Mouse (Mus musculus): Measurements from ENCODE around the gene Irf1. TPM values are rescaled to one million over a fixed set of nuclear protein-coding genes. Genes with fewer than 3 reads are reported as not detected.
A peak's percentile ranks its signal among the peaks of the same experiment; 100 is the strongest.

Irf1 gene
- polyA plus RNA-seq, 1 experiment from 2014 or later, result 17.7 TPM

GRCm38 (mm10) chr11:53805786-53806185, 36.0 kb downstream of the Irf1 start:
- 46% methylated on average over 9 of the region's 9 CpGs for WGBS (ENCODE audit: insufficient replicate concordance)
- Histone ChIP-seq H3K9me3 (replicated peaks; ENCODE audit: control insufficient read depth, low read length) (no peaks in the 10 kb centered on the region), H3K4me3 (ENCODE audit: low read depth, low read length) (no peak overlapping the region), H3K36me3 (ENCODE audit: control insufficient read depth, insufficient read depth) (no peaks in the 10 kb centered on the region), H3K9ac (ENCODE audit: low read depth, low read length) (no peak overlapping the region), H3K4me2 (ENCODE audit: low read depth, low read length) (no peak overlapping the region), H3K27ac (ENCODE audit: low read length) (peak overlapping the region; percentile 14; the same call in 1 of the 2 replicates), H3K4me1 (ENCODE audit: control insufficient read depth, low read depth, low read length) (peaks cover 4% of the 10 kb centered on the region; the same call in 1 of the 2 replicates), H3K27me3 (ENCODE audit: control insufficient read depth, insufficient read depth, low read depth, low read length) (no peaks in the 10 kb centered on the region)
- ATAC-seq (ENCODE audit: low read depth), result peak; percentile 53; the same call in 1 of the 2 replicates

- 37% methylated on average over 5 of the region's 5 CpGs for WGBS (ENCODE audit: insufficient replicate concordance)
- ATAC-seq (ENCODE audit: low read depth), result no peak
Measured at GRCm38 (mm10) chr11:53809354-53809753, 39.5 kb downstream of the Irf1 start.

GRCm38 (mm10) chr11:53810156-53810555, 40.3 kb downstream of the Irf1 start:
- no peaks in the 10 kb centered on the region for H3K9me3 ChIP-seq (replicated peaks; ENCODE audit: control insufficient read depth, low read length)
- no peak overlapping the region for H3K9ac ChIP-seq (ENCODE audit: low read depth, low read length)
- no peak overlapping the region for H3K4me2 ChIP-seq (ENCODE audit: low read depth, low read length)
- ATAC-seq (ENCODE audit: low read depth), result no peak
- no peak overlapping the region for H3K4me3 ChIP-seq (ENCODE audit: low read depth, low read length)
- 31% methylated on average over 5 of the region's 5 CpGs for WGBS (ENCODE audit: insufficient replicate concordance)
- no peaks in the 10 kb centered on the region for H3K27me3 ChIP-seq (ENCODE audit: control insufficient read depth, insufficient read depth, low read depth, low read length)
- no peaks in the 10 kb centered on the region for H3K36me3 ChIP-seq (ENCODE audit: control insufficient read depth, insufficient read depth)
- H3K27ac ChIP-seq (ENCODE audit: low read length), result no peak overlapping the region
- H3K4me1 ChIP-seq (ENCODE audit: control insufficient read depth, low read depth, low read length), result peaks cover 4% of the 10 kb centered on the region; the same call in 1 of the 2 replicates

More at GRCm38 (mm10) chr11:53809354-53809753, 39.5 kb downstream of the Irf1 start:
- Histone ChIP-seq H3K4me3 (ENCODE audit: low read depth, low read length) (no peak overlapping the region), H3K4me2 (ENCODE audit: low read depth, low read length) (no peak overlapping the region), H3K4me1 (ENCODE audit: control insufficient read depth, low read depth, low read length) (peaks cover 4% of the 10 kb centered on the region; the same call in 1 of the 2 replicates), H3K27ac (ENCODE audit: low read length) (no peak overlapping the region), H3K36me3 (ENCODE audit: control insufficient read depth, insufficient read depth) (no peaks in the 10 kb centered on the region), H3K9me3 (replicated peaks; ENCODE audit: control insufficient read depth, low read length) (no peaks in the 10 kb centered on the region), H3K27me3 (ENCODE audit: control insufficient read depth, insufficient read depth, low read depth, low read length) (no peaks in the 10 kb centered on the region), H3K9ac (ENCODE audit: low read depth, low read length) (no peak overlapping the region)

DNA sequence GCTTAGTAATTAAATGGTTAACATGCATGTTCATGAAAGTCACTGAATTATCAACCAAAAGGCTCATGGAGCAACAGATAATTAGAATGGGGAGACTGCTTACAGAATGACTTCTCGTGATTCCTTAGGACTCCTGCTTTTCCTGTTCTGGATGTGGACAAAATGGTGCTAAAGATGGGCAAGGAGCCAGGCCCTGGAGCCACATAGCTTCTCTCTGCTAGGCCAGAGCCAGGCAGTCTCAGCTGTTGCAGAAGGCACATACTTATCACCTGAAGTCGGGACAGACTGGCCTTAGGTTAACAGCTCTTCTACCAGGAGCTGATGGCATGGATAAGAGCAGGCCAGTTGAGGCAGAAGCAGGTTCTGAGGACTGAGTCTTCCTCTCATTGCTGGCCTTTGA, 40.9 kb downstream of the Irf1 start:
- Histone ChIP-seq H3K4me1 (ENCODE audit: control insufficient read depth, low read depth, low read length) (peaks cover 4% of the 10 kb centered on the region; the same call in 1 of the 2 replicates), H3K4me2 (ENCODE audit: low read depth, low read length) (no peak overlapping the region), H3K36me3 (ENCODE audit: control insufficient read depth, insufficient read depth) (no peaks in the 10 kb centered on the region), H3K4me3 (ENCODE audit: low read depth, low read length) (no peak overlapping the region), H3K9ac (ENCODE audit: low read depth, low read length) (no peak overlapping the region), H3K27ac (ENCODE audit: low read length) (no peak overlapping the region), H3K9me3 (replicated peaks; ENCODE audit: control insufficient read depth, low read length) (no peaks in the 10 kb centered on the region), H3K27me3 (ENCODE audit: control insufficient read depth, insufficient read depth, low read depth, low read length) (no peaks in the 10 kb centered on the region)
- ATAC-seq (ENCODE audit: low read depth), result no peak
- WGBS (ENCODE audit: insufficient replicate concordance), result 28% methylated on average over 2 of the region's 2 CpGs

DNA sequence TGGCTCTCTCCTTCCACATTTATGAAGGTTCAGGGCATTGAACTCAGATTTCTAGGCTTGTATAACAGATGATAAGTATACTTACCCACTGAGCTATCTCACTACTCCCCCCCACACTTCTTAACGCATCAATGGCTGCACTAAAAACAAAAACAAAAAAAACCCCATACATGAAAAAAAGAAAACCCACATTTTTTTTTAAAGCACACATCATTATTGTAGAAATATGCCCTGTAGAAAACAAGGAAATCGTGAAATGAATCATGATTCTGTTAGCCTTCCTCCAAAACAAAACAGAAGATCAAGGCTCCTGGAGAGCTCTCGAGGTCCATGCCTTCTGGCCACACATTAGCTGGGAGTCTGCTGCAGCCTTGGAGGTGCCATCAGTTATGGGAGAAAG, 41.5 kb downstream of the Irf1 start:
- Histone ChIP-seq H3K9ac (ENCODE audit: low read depth, low read length) (no peak overlapping the region), H3K36me3 (ENCODE audit: control insufficient read depth, insufficient read depth) (no peaks in the 10 kb centered on the region), H3K9me3 (replicated peaks; ENCODE audit: control insufficient read depth, low read length) (no peaks in the 10 kb centered on the region), H3K4me1 (ENCODE audit: control insufficient read depth, low read depth, low read length) (no peaks in the 10 kb centered on the region), H3K4me3 (ENCODE audit: low read depth, low read length) (no peak overlapping the region), H3K4me2 (ENCODE audit: low read depth, low read length) (no peak overlapping the region), H3K27me3 (ENCODE audit: control insufficient read depth, insufficient read depth, low read depth, low read length) (no peaks in the 10 kb centered on the region), H3K27ac (ENCODE audit: low read length) (no peak overlapping the region)
- WGBS (ENCODE audit: insufficient replicate concordance), result 57% methylated on average over 3 of the region's 3 CpGs
- ATAC-seq (ENCODE audit: low read depth), result no peak

GRCm38 (mm10) chr11:53813001-53813868, 43.4 kb downstream of the Irf1 start:
- 67% methylated on average over 16 of the region's 16 CpGs for WGBS (ENCODE audit: insufficient replicate concordance)

DNA sequence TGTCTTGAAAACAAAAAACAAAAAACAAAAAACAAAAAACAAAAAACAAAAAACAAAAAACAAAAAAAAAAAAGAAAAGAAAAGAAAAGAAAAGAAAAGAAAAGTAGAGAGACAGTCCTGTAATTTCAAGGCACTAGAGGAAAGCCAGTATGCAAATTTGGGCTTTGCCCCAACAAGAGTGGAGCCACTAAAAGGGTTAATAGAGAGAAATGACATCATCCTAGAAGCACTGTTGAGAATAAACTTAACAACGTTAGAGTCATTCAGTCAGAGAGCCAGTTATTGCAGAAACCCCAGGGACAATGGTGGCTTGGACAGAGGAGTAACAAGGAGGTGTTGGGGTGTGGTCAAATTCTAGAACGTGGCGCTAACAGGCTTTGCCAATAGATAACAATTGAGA, 45.0 kb downstream of the Irf1 start:
- H3K27ac ChIP-seq (ENCODE audit: low read length), result no peak overlapping the region
- H3K4me1 ChIP-seq (ENCODE audit: control insufficient read depth, low read depth, low read length), result no peaks in the 10 kb centered on the region
- 38% methylated on average over 3 of the region's 3 CpGs for WGBS (ENCODE audit: insufficient replicate concordance)
- H3K4me2 ChIP-seq (ENCODE audit: low read depth, low read length), result no peak overlapping the region
- H3K4me3 ChIP-seq (ENCODE audit: low read depth, low read length), result no peak overlapping the region
- no peaks in the 10 kb centered on the region for H3K9me3 ChIP-seq (replicated peaks; ENCODE audit: control insufficient read depth, low read length)
- H3K36me3 ChIP-seq (ENCODE audit: control insufficient read depth, insufficient read depth), result no peaks in the 10 kb centered on the region
- no peaks in the 10 kb centered on the region for H3K27me3 ChIP-seq (ENCODE audit: control insufficient read depth, insufficient read depth, low read depth, low read length)
- ATAC-seq (ENCODE audit: low read depth), result no peak
- H3K9ac ChIP-seq (ENCODE audit: low read depth, low read length), result no peak overlapping the region

More at GRCm38 (mm10) chr11:53813001-53813868, 43.4 kb downstream of the Irf1 start:
- Histone ChIP-seq H3K4me3 (ENCODE audit: low read depth, low read length) (no peak overlapping the region), H3K4me2 (ENCODE audit: low read depth, low read length) (no peak overlapping the region), H3K9me3 (replicated peaks; ENCODE audit: control insufficient read depth, low read length) (no peaks in the 10 kb centered on the region), H3K36me3 (ENCODE audit: control insufficient read depth, insufficient read depth) (no peaks in the 10 kb centered on the region), H3K27ac (ENCODE audit: low read length) (no peak overlapping the region), H3K9ac (ENCODE audit: low read depth, low read length) (no peak overlapping the region), H3K27me3 (ENCODE audit: control insufficient read depth, insufficient read depth, low read depth, low read length) (no peaks in the 10 kb centered on the region), H3K4me1 (ENCODE audit: control insufficient read depth, low read depth, low read length) (no peaks in the 10 kb centered on the region)
- ATAC-seq (ENCODE audit: low read depth), result no peak

GRCm38 (mm10) chr11:53816841-53817375, 47.1 kb downstream of the Irf1 start:
- Histone ChIP-seq H3K9ac (ENCODE audit: low read depth, low read length) (no peak overlapping the region), H3K36me3 (ENCODE audit: control insufficient read depth, insufficient read depth) (no peaks in the 10 kb centered on the region), H3K4me1 (ENCODE audit: control insufficient read depth, low read depth, low read length) (no peaks in the 10 kb centered on the region), H3K4me2 (ENCODE audit: low read depth, low read length) (no peak overlapping the region), H3K27ac (ENCODE audit: low read length) (no peak overlapping the region), H3K27me3 (ENCODE audit: control insufficient read depth, insufficient read depth, low read depth, low read length) (no peaks in the 10 kb centered on the region), H3K4me3 (ENCODE audit: low read depth, low read length) (no peak overlapping the region), H3K9me3 (replicated peaks; ENCODE audit: control insufficient read depth, low read length) (no peaks in the 10 kb centered on the region)
- 75% methylated on average over 5 of the region's 5 CpGs for WGBS (ENCODE audit: insufficient replicate concordance)
- no peak for ATAC-seq (ENCODE audit: low read depth)

DNA sequence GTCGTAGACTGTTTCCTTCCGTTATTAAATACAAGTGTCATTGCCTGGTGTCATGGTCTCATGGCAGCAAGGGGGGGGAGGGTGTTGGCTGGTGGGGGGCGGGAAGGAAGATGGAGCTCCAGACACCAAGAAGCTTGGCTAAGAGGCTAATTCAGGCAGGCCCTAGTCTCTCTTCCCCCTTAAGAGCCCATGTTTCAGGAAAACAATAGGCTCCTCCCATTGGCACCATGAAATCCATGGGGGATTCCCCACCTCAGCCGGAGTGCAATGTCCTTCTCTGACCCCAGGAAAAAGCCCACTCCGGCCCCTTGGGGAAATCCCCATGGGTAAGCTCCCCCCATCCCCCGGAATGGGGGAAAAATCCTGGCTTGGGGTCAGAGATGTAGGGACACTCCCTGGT, 49.0 kb downstream of the Irf1 start:
- WGBS (ENCODE audit: insufficient replicate concordance), result 34% methylated on average over 6 of the region's 6 CpGs
- no peak for ATAC-seq (ENCODE audit: low read depth)
- H3K27me3 ChIP-seq (ENCODE audit: control insufficient read depth, insufficient read depth, low read depth, low read length), result no peaks in the 10 kb centered on the region

More for the DNA sequence above, 49.0 kb downstream of the Irf1 start:
- Histone ChIP-seq H3K36me3 (ENCODE audit: control insufficient read depth, insufficient read depth) (no peaks in the 10 kb centered on the region), H3K4me3 (ENCODE audit: low read depth, low read length) (no peak overlapping the region), H3K9ac (ENCODE audit: low read depth, low read length) (no peak overlapping the region), H3K4me1 (ENCODE audit: control insufficient read depth, low read depth, low read length) (no peaks in the 10 kb centered on the region), H3K27ac (ENCODE audit: low read length) (no peak overlapping the region), H3K9me3 (replicated peaks; ENCODE audit: control insufficient read depth, low read length) (no peaks in the 10 kb centered on the region), H3K4me2 (ENCODE audit: low read depth, low read length) (no peak overlapping the region)
